Mouse (Mus musculus) midbrain, embryonic 10.5 days (tissue): ENCODE results near the gene Xiap. TPM values are rescaled to one million over a fixed set of nuclear protein-coding genes. Genes with fewer than 3 reads are reported as not detected.

Source experiments
- DNase-seq: peaks from one replicate; pipeline ENCODE4 v3.0.0-alpha.2; 2017; ENCODE audit warnings: low spot score
- H3K27ac ChIP-seq: fragments of 300-500 bp; sonication (generic); replicated peaks from 2 replicates; pipeline ENCODE4 v1.5.1; 2016; ENCODE audit warnings: mild to moderate bottlenecking
- H3K27me3 ChIP-seq: fragments of 300-500 bp; sonication (generic); 2 replicates; pipeline ENCODE4 v1.6.1; 2016; ENCODE audit warnings: low read depth, mild to moderate bottlenecking; ENCODE audit not compliant: poor library complexity, severe bottlenecking
- H3K36me3 ChIP-seq: fragments of 300-500 bp; sonication (generic); 2 replicates; pipeline ENCODE4 v1.6.1; 2016; ENCODE audit warnings: mild to moderate bottlenecking, moderate library complexity
- H3K4me1 ChIP-seq: fragments of 300-500 bp; sonication (generic); 2 replicates; pipeline ENCODE4 v1.6.1; 2016
- H3K4me3 ChIP-seq: fragments of 300-500 bp; sonication (generic); 2 replicates; pipeline ENCODE4 v1.5.1; 2016; ENCODE audit warnings: mild to moderate bottlenecking, moderate library complexity
- H3K9me3 ChIP-seq: fragments of 300-500 bp; sonication (generic); replicated peaks from 2 replicates; pipeline ENCODE4 v1.6.1; 2016; ENCODE audit warnings: mild to moderate bottlenecking
- WGBS: fragments of 180-500 bp; shearing (Covaris S2); methylation state at CpG from one replicate; pipeline ENCODE4 v1.1.7; 2016; 5-methylcytosine and 5-hydroxymethylcytosine counted together
- polyA plus RNA-seq: library from polyadenylated mRNA; unstranded; fragments of >200 nt; fragmentation: Nextera tagmentation; extraction: Ambion mirVana; gene quantifications from 2 replicates; pipeline ENCODE4 v1.2.1, GENCODE M21; 2016

Gene Xiap
- polyA plus RNA-seq, 1 experiment from 2014 or later = 11.2 TPM

DNA sequence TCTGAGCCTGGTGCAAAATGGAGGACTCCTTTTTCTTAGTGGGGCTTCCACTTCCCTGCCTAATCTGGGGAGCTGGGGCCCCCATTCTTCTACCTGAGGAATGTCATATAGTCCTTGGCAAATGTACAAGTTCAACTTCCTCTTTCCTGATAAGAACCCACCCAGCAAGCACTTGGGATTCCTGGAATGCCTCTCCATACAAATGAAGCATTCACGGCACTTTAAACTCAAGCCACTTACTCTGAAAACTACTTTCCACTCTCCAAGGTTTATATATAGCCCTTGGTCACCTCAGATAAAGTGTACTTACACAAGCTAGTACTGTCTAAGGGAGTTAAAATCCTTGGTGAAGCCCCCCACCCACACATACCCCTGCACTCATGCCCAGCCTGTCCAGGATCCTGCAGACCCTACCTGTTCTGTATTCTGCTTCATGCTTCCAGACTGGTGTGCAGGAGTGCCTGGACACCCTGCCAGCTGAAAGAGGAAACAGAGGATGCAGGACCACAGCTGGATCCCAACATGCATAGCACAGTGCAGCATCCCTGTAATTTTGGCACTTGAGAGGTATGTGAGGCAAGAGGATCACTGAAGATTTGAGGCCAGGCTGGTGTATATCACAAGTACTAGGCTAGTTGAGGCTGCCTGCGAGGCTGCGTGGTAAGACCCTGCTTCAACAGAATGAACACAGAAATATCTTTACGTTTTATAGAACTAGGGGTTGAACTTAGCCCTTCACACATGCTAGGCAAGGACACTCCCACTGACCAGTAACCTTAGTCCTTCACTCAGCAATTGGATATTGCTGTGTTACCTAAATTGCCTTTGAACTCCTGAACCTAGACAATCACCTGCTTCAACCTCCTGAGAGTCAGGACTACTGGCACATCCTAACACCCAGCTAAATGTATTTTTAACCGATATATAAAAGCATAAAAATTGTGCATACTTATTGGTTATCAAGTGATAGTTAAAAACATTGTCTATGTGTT is 8.5 kb upstream of the Xiap start:
- Histone ChIP-seq H3K4me3 (no peak overlapping the region), H3K9me3 (no peaks in the 10 kb centered on the region), H3K27ac (no peak overlapping the region), H3K27me3 (no peaks in the 10 kb centered on the region), H3K4me1 (no peaks in the 10 kb centered on the region), H3K36me3 (no peaks in the 10 kb centered on the region)
- no peak for DNase-seq
- 82% methylated on average over 5 of the region's 5 CpGs for WGBS

- DNase-seq = no peak
- no peaks in the 10 kb centered on the region for H3K9me3 ChIP-seq
- no peaks in the 10 kb centered on the region for H3K27me3 ChIP-seq
- no peaks in the 10 kb centered on the region for H3K36me3 ChIP-seq
- 83% methylated on average over 5 of the region's 5 CpGs for WGBS
- H3K27ac ChIP-seq = no peak overlapping the region
- H3K4me3 ChIP-seq = no peak overlapping the region
- H3K4me1 ChIP-seq = no peaks in the 10 kb centered on the region
These were observed 2.5 kb upstream of the Xiap start for GRCm38 (mm10) chrX:42057012-42057411.

- DNase-seq = no peak
- Histone ChIP-seq H3K27me3 (no peaks in the 10 kb centered on the region), H3K9me3 (no peaks in the 10 kb centered on the region), H3K4me3 (no peak overlapping the region), H3K4me1 (no peaks in the 10 kb centered on the region), H3K27ac (no peak overlapping the region), H3K36me3 (no peaks in the 10 kb centered on the region)
- 88% methylated on average over 4 of the region's 4 CpGs for WGBS
These were observed 1.6 kb upstream of the Xiap start for GRCm38 (mm10) chrX:42057873-42058272.

DNA sequence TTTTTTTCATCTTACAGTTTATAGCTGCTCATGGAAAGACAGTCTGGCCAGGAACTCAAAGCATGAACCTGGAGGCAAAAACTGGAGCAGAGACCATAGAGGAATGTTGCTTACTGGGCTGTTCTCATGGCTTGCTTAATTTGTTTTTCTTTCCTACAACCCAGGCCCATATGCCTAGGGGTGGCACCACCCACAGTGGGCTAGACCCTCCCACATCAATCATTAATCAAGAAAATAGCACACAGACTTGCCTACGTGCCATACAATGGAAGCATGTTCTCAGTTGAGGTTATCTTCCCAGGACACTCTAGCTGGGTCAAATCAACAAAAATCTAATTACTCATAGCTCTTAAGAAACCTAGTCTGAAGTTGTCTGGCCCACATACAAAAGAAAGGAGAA is 4.1 kb downstream of the Xiap start:
- no peak overlapping the region for H3K27ac ChIP-seq
- H3K36me3 ChIP-seq = no peaks in the 10 kb centered on the region
- no peaks in the 10 kb centered on the region for H3K9me3 ChIP-seq
- DNase-seq = no peak
- 79% methylated on average over 1 of the region's 1 CpGs for WGBS
- H3K4me3 ChIP-seq = no peak overlapping the region
- H3K27me3 ChIP-seq = no peaks in the 10 kb centered on the region
- no peaks in the 10 kb centered on the region for H3K4me1 ChIP-seq

- Histone ChIP-seq H3K36me3 (no peaks in the 10 kb centered on the region), H3K4me3 (no peak overlapping the region), H3K27me3 (no peaks in the 10 kb centered on the region), H3K4me1 (no peaks in the 10 kb centered on the region), H3K9me3 (no peaks in the 10 kb centered on the region), H3K27ac (no peak overlapping the region)
- no peak for DNase-seq
- WGBS = 83% methylated on average over 6 of the region's 6 CpGs
These were observed 5.6 kb downstream of the Xiap start for GRCm38 (mm10) chrX:42065086-42065485.

GRCm38 (mm10) chrX:42066771-42067170 is 7.3 kb downstream of the Xiap start:
- H3K27ac ChIP-seq = no peak overlapping the region
- no peaks in the 10 kb centered on the region for H3K9me3 ChIP-seq
- no peaks in the 10 kb centered on the region for H3K27me3 ChIP-seq
- DNase-seq = no peak
- no peak overlapping the region for H3K4me3 ChIP-seq
- 69% methylated on average over 1 of the region's 1 CpGs for WGBS
- H3K36me3 ChIP-seq = no peaks in the 10 kb centered on the region
- H3K4me1 ChIP-seq = peaks cover 7% of the 10 kb centered on the region

- no peaks in the 10 kb centered on the region for H3K9me3 ChIP-seq
- 19% methylated on average over 27 of the region's 27 CpGs for WGBS
- H3K27me3 ChIP-seq = no peaks in the 10 kb centered on the region
- H3K4me3 ChIP-seq = peak overlapping the region; percentile 57
- H3K4me1 ChIP-seq = peaks cover 7% of the 10 kb centered on the region
- H3K36me3 ChIP-seq = peaks cover 3% of the 10 kb centered on the region; the same call in 1 of the 2 replicates
- DNase-seq = peak; percentile 74
- peak overlapping the region; percentile 92 for H3K27ac ChIP-seq
These were observed 8.3 kb downstream of the Xiap start for GRCm38 (mm10) chrX:42067791-42068200.

- Histone ChIP-seq H3K4me1 (peaks cover 7% of the 10 kb centered on the region), H3K27ac (peak overlapping the region; percentile 92), H3K27me3 (no peaks in the 10 kb centered on the region), H3K4me3 (peak overlapping the region; percentile 57), H3K9me3 (no peaks in the 10 kb centered on the region), H3K36me3 (peaks cover 9% of the 10 kb centered on the region)
- DNase-seq = peak; percentile 81
- WGBS = 17% methylated on average over 27 of the region's 37 CpGs
These were observed 8.9 kb downstream of the Xiap start for GRCm38 (mm10) chrX:42068201-42068874.

DNA sequence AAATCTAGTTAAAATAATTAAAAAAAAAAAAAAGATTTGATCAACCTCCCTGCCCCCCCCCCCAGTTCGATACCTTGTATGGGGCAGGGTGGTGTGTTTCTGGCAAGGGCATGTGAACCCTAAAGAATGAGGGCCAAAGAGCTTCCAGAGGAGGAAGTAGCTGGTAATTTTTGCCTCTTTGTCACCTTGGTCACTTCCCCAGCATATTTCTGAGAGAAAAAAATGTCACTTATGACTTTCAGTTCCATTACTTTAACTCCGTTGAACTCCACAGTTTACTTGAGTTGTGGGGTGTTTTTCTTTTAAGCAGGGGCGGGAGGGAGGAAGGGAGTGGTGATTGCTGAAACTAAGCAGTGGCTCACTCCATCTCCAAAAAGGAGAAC is 9.4 kb downstream of the Xiap start:
- H3K9me3 ChIP-seq = no peaks in the 10 kb centered on the region
- H3K4me1 ChIP-seq = peaks cover 7% of the 10 kb centered on the region
- WGBS = 14% methylated on average over 3 of the region's 3 CpGs
- peak overlapping the region; percentile 92 for H3K27ac ChIP-seq
- peak overlapping the region; percentile 57 for H3K4me3 ChIP-seq
- H3K27me3 ChIP-seq = no peaks in the 10 kb centered on the region
- DNase-seq = peak; percentile 11
- peaks cover 10% of the 10 kb centered on the region for H3K36me3 ChIP-seq

DNA sequence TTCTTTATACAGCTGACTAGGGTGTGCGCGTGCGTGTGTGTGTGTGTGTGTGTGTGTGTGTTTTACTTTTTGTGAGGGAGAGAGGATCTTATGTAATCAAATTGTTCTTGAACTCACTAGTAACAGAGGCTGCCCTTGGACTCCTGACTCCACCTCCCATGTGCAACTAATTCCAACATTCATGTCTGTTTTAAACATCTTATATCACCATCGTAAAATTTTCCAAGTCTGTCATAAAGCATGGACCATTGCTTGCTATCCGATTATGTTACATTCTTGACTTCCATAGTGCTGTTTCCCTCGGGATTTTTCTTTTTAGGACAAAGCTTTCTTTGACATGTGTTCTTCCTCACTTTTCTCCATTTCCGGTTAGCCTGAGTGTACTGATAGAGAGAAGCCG is 28.3 kb downstream of the Xiap start:
- no peak overlapping the region for H3K27ac ChIP-seq
- H3K4me3 ChIP-seq = no peak overlapping the region
- no peaks in the 10 kb centered on the region for H3K27me3 ChIP-seq
- 94% methylated on average over 8 of the region's 8 CpGs for WGBS
- peaks cover 6% of the 10 kb centered on the region; the same call in 1 of the 2 replicates for H3K36me3 ChIP-seq
- DNase-seq = no peak
- H3K4me1 ChIP-seq = no peaks in the 10 kb centered on the region
- H3K9me3 ChIP-seq = no peaks in the 10 kb centered on the region

DNA sequence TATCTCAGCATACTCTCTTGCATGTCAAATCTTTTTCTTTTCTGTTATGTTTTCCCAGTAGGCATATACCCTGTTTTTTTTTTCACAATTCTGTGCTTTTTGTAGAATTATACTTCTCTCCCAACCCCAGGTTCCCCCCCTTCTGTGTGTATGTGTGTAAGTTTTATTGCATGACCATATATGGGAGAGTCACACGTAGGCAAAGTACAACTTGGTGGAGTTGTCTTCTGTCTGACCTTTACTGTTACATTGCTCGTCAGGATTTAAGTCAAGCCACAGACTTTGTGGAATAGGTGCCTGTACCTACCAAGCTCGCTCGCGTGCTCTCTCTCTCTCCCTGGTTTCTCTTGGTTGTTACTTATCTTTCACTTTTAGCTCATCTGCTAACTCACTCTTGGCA is 28.7 kb downstream of the Xiap start:
- no peak overlapping the region for H3K4me3 ChIP-seq
- H3K4me1 ChIP-seq = no peaks in the 10 kb centered on the region
- no peak for DNase-seq
- H3K9me3 ChIP-seq = no peaks in the 10 kb centered on the region
- no peak overlapping the region for H3K27ac ChIP-seq
- 92% methylated on average over 5 of the region's 5 CpGs for WGBS
- peaks cover 6% of the 10 kb centered on the region; the same call in 1 of the 2 replicates for H3K36me3 ChIP-seq
- no peaks in the 10 kb centered on the region for H3K27me3 ChIP-seq

- WGBS = 91% methylated on average over 6 of the region's 6 CpGs
- Histone ChIP-seq H3K27me3 (no peaks in the 10 kb centered on the region), H3K9me3 (peaks cover 9% of the 10 kb centered on the region; the same call in 1 of the 2 replicates), H3K36me3 (peaks cover 48% of the 10 kb centered on the region), H3K4me1 (no peaks in the 10 kb centered on the region), H3K4me3 (no peak overlapping the region), H3K27ac (no peak overlapping the region)
- DNase-seq = no peak
These were observed 47.7 kb downstream of the Xiap start for GRCm38 (mm10) chrX:42107137-42107536.

GRCm38 (mm10) chrX:42110585-42110984 is 51.1 kb downstream of the Xiap start:
- no peak overlapping the region for H3K4me3 ChIP-seq
- WGBS = 84% methylated on average over 1 of the region's 1 CpGs
- H3K36me3 ChIP-seq = peaks cover 21% of the 10 kb centered on the region
- no peaks in the 10 kb centered on the region for H3K27me3 ChIP-seq
- peaks cover 9% of the 10 kb centered on the region; the same call in 1 of the 2 replicates for H3K9me3 ChIP-seq
- H3K4me1 ChIP-seq = no peaks in the 10 kb centered on the region
- H3K27ac ChIP-seq = no peak overlapping the region
- no peak for DNase-seq
